In the genomic region with DNA sequence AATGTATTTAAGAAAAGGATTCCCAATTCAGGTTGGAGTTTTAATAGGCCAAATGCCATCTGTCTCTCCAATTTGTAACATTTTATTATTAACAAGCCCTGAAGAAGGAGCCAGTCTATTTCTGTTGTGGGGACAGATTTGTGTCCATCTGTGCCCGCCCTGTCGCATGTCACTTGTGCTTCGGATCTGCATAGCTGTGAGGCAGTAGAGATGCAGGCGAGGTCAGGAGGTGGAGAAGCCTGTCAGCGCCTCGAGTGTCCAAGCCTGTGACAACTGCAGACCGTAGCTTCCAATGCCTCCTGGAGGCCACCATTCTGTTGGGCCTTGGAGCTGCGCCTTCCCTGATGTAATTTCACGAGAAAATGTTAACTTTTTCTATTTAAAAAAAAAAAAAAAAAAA, we compare ENCODE assay signal across 13 mouse cellular contexts.
DNase-seq lines count a peak whose midpoint lies in the region; ATAC-seq and TF ChIP-seq lines count a peak whose summit lies in the region.
"Had no signal": no experiment of that assay in that cellular context is flagged by ENCODE, and none has a peak within 500 bp of the region (broad histone marks: within the 10 kb centered on the region; RNA-seq: fewer than 3 reads in every experiment).

No protein-coding gene starts in this region.

- WGBS in heart, embryonic 15.5 days: 33% methylated on average over 9 of the region's 9 CpGs
- WGBS in midbrain, postnatal 0 days: 47% methylated on average over 9 of the region's 9 CpGs

- H3K4me2 ChIP-seq in heart, embryonic 15.5 days: 0 out of 2 replicates have a peak overlapping the region, but pooled peaks have one; percentile 8
- no peak overlapping the region for H3K4me2 ChIP-seq in midbrain, postnatal 0 days (ENCODE audit: low read depth, low read length, poor library complexity, severe bottlenecking)

- no peak for ATAC-seq in megakaryocyte, adult 5-6 weeks (ENCODE audit: poor library complexity, severe bottlenecking)
- ATAC-seq in heart, embryonic 15.5 days (replicated peaks; ENCODE audit: insufficient number of reproducible peaks, insufficient read depth, low FRiP score, low read depth): peak; percentile 72
- ATAC-seq in midbrain, postnatal 0 days (ENCODE audit: low FRiP score): no peak

- no peaks in the 10 kb centered on the region for H3K36me3 ChIP-seq in megakaryocyte, embryonic 14.5 days (replicated peaks; ENCODE audit: low read length)
- H3K36me3 ChIP-seq in heart, embryonic 15.5 days: no peaks in the 10 kb centered on the region
- no peaks in the 10 kb centered on the region for H3K36me3 ChIP-seq in midbrain, postnatal 0 days (ENCODE audit: insufficient read depth, low read length)
- H3K36me3 ChIP-seq: embryonic facial prominence, embryonic 13.5 days had no signal

- peak overlapping the region; percentile 79 for H3K27ac ChIP-seq in heart, embryonic 15.5 days
- H3K27ac ChIP-seq in midbrain, postnatal 0 days (ENCODE audit: low read depth, low read length): no peak overlapping the region
- H3K27ac ChIP-seq: embryonic facial prominence, embryonic 13.5 days; kidney, postnatal 0 days; liver, embryonic 14.5 days had no signal

- H3K27me3 ChIP-seq in megakaryocyte, embryonic 14.5 days (replicated peaks): no peaks in the 10 kb centered on the region
- no peaks in the 10 kb centered on the region for H3K27me3 ChIP-seq in heart, embryonic 15.5 days
- no peaks in the 10 kb centered on the region for H3K27me3 ChIP-seq in midbrain, postnatal 0 days (ENCODE audit: insufficient read depth, low read length)
- H3K27me3 ChIP-seq: embryonic facial prominence, embryonic 13.5 days had no signal

- no peak for TF ChIP-seq CTCF in midbrain, postnatal 0 days (IDR thresholded peaks at IDR 0.05)

- no peaks in the 10 kb centered on the region for H3K4me1 ChIP-seq in megakaryocyte, embryonic 14.5 days
- H3K4me1 ChIP-seq in heart, embryonic 15.5 days (replicated peaks): peaks cover 22% of the 10 kb centered on the region
- H3K4me1 ChIP-seq in midbrain, postnatal 0 days (ENCODE audit: insufficient read depth, low read length): no peaks in the 10 kb centered on the region

- DNase-seq in cerebellum, adult 9-11 months: peak; percentile 89
- DNase-seq in midbrain, postnatal 0 days (ENCODE audit: low spot score): peak; percentile 57
- DNase-seq in urinary bladder, postnatal 14 days (ENCODE audit: low spot score): no peak
- no peak for DNase-seq in left cerebral cortex, adult 8-10 months (ENCODE audit: low spot score in 2 of 2)
- DNase-seq: adrenal gland, adult 8-10 months; gastrocnemius, postnatal 25 days had no signal

- no peaks in the 10 kb centered on the region for H3K9me3 ChIP-seq in megakaryocyte, embryonic 14.5 days
- H3K9me3 ChIP-seq in heart, embryonic 15.5 days (replicated peaks): no peaks in the 10 kb centered on the region
- H3K9me3 ChIP-seq in midbrain, postnatal 0 days (ENCODE audit: low read length): no peaks in the 10 kb centered on the region
- H3K9me3 ChIP-seq: embryonic facial prominence, embryonic 13.5 days had no signal

- H3K4me3 ChIP-seq in megakaryocyte, embryonic 14.5 days (replicated peaks): peak overlapping the region; percentile 14
- H3K4me3 ChIP-seq in heart, embryonic 15.5 days: no peak overlapping the region
- H3K4me3 ChIP-seq in midbrain, postnatal 0 days (ENCODE audit: low read depth, low read length): no peak overlapping the region
- H3K4me3 ChIP-seq: embryonic facial prominence, embryonic 13.5 days; myocyte had no signal

- H3K9ac ChIP-seq in heart, embryonic 15.5 days: no peak overlapping the region
- no peak overlapping the region for H3K9ac ChIP-seq in midbrain, postnatal 0 days (replicated peaks; ENCODE audit: low read length, poor library complexity, severe bottlenecking)
- H3K9ac ChIP-seq: embryonic facial prominence, embryonic 13.5 days; liver, embryonic 14.5 days had no signal

Comparison
In these comparisons a context has a peak if more than half of its experiments do, and no peak if none do; other contexts are left out.
1. DNase-seq: peak in cerebellum, adult 9-11 months (single experiment) and midbrain, postnatal 0 days (single experiment); none in urinary bladder, postnatal 14 days (single experiment) and left cerebral cortex, adult 8-10 months (0 of 2).